Mouse (Mus musculus) spleen, adult 2 months (tissue): ENCODE measurements around the gene Cntnap2. TPM values are rescaled to one million over a fixed set of nuclear protein-coding genes. Genes with fewer than 3 reads are reported as not detected.

ENCODE experiments used
- DNase-seq, 2 experiments: peaks; one replicate each; pipeline versions ENCODE4 v3.0.0 to v3.0.0-alpha.2; 2012 to 2021; ENCODE audit warnings: low spot score in 2 of 2, low read depth in 1 of 2
- H3K27ac ChIP-seq: fragments of 200-500 bp; 2 replicates; pipeline ENCODE4 v1.5.1; 2012; ENCODE audit warnings: low read length, inconsistent platforms; ENCODE audit not compliant: insufficient read depth
- H3K27me3 ChIP-seq: fragments of 200-500 bp; 2 replicates; pipeline ENCODE4 v1.6.1; 2012; ENCODE audit warnings: mild to moderate bottlenecking, moderate library complexity, low read length, inconsistent platforms; ENCODE audit not compliant: control insufficient read depth, insufficient read depth
- H3K36me3 ChIP-seq: fragments of 200-500 bp; 2 replicates; pipeline ENCODE4 v1.6.1; 2012; ENCODE audit warnings: mild to moderate bottlenecking, low read length, inconsistent platforms; ENCODE audit not compliant: control insufficient read depth, insufficient read depth
- H3K4me1 ChIP-seq: fragments of 200-500 bp; 2 replicates; pipeline ENCODE4 v1.6.1; 2011; ENCODE audit warnings: inconsistent platforms; ENCODE audit not compliant: control insufficient read depth, insufficient read depth, insufficient read length
- H3K4me3 ChIP-seq: fragments of 200-500 bp; 2 replicates; pipeline ENCODE4 v1.5.1; 2011; ENCODE audit warnings: mild to moderate bottlenecking, inconsistent platforms; ENCODE audit not compliant: insufficient read depth, insufficient read length; ENCODE audit errors: extremely low read depth
- CTCF ChIP-seq: fragments of 200-500 bp; IDR thresholded peaks from 2 replicates; pipeline ENCODE4 v1.5.1; 2011; ENCODE audit warnings: mild to moderate bottlenecking, inconsistent platforms; ENCODE audit not compliant: insufficient read depth, insufficient read length, insufficient replicate concordance; ENCODE audit errors: extremely low read depth
- POLR2A ChIP-seq: fragments of 200-500 bp; IDR thresholded peaks from 2 replicates; pipeline ENCODE4 v1.6.1; 2011; ENCODE audit warnings: low read depth, low read length, inconsistent platforms
- WGBS: fragments of 180-500 bp; shearing (Covaris S2); methylation state at CpG from one replicate; pipeline ENCODE4 v1.1.7; 2018; 5-methylcytosine and 5-hydroxymethylcytosine counted together
- polyA plus RNA-seq: library from polyadenylated mRNA; depleted of rRNA; stranded (reverse); fragments of >200 nt; gene quantifications from 2 replicates; pipeline ENCODE4 v1.2.3, GENCODE M21; 2012

Gene Cntnap2
- polyA plus RNA-seq, 1 experiment = not detected

GRCm38 (mm10) chr6:45871409-45871992, 812.3 kb downstream of the Cntnap2 start:
- Histone ChIP-seq H3K27ac (no peak overlapping the region), H3K27me3 (no peaks in the 10 kb centered on the region), H3K4me3 (no peak overlapping the region), H3K36me3 (no peaks in the 10 kb centered on the region), H3K4me1 (no peaks in the 10 kb centered on the region)
- no peak for DNase-seq
- 80% methylated on average over 3 of the region's 3 CpGs for WGBS
- no peak for TF ChIP-seq POLR2A
- no peak for TF ChIP-seq CTCF

DNA sequence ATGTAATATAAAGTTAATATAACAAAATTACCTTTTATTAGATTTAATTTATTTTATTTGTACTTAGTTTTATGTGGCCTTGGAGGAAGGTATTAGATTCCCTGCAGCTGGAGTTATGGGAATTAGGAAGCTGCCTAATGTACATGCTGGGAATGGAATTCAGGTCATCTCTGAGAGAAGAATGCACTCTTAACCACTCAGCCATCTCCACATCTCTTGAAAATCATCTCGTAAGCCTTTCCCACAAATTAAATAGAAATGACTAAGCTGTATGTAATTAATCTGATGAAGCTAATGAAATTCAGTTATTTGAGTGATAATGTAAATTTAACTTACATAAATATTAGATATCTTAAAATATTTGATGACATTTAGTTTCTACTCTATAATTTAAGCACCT, 826.3 kb downstream of the Cntnap2 start:
- no peak overlapping the region for H3K27ac ChIP-seq
- TF ChIP-seq POLR2A (no peak), CTCF (no peak)
- H3K36me3 ChIP-seq = no peaks in the 10 kb centered on the region
- no peak for DNase-seq
- WGBS = 90% methylated on average over 1 of the region's 1 CpGs
- H3K27me3 ChIP-seq = no peaks in the 10 kb centered on the region
- no peaks in the 10 kb centered on the region for H3K4me1 ChIP-seq
- H3K4me3 ChIP-seq = no peak overlapping the region

- 63% methylated on average over 3 of the region's 3 CpGs for WGBS
- Histone ChIP-seq H3K27me3 (no peaks in the 10 kb centered on the region), H3K4me1 (no peaks in the 10 kb centered on the region), H3K27ac (no peak overlapping the region), H3K36me3 (no peaks in the 10 kb centered on the region), H3K4me3 (no peak overlapping the region)
- no peak for DNase-seq
- TF ChIP-seq POLR2A (no peak), CTCF (no peak)
These were observed 828.7 kb downstream of the Cntnap2 start for GRCm38 (mm10) chr6:45887901-45888300.

GRCm38 (mm10) chr6:45938263-45938662, 879.1 kb downstream of the Cntnap2 start:
- Histone ChIP-seq H3K27me3 (no peaks in the 10 kb centered on the region), H3K36me3 (no peaks in the 10 kb centered on the region), H3K4me1 (no peaks in the 10 kb centered on the region), H3K27ac (no peak overlapping the region), H3K4me3 (no peak overlapping the region)
- no peak for DNase-seq
- TF ChIP-seq CTCF (no peak), POLR2A (no peak)
- WGBS = 81% methylated on average over 3 of the region's 3 CpGs

GRCm38 (mm10) chr6:45938775-45939174, 879.6 kb downstream of the Cntnap2 start:
- no peaks in the 10 kb centered on the region for H3K36me3 ChIP-seq
- H3K27ac ChIP-seq = no peak overlapping the region
- no peaks in the 10 kb centered on the region for H3K27me3 ChIP-seq
- TF ChIP-seq POLR2A (no peak), CTCF (no peak)
- no peak overlapping the region for H3K4me3 ChIP-seq
- H3K4me1 ChIP-seq = no peaks in the 10 kb centered on the region
- WGBS = 81% methylated on average over 1 of the region's 1 CpGs
- no peak for DNase-seq

DNA sequence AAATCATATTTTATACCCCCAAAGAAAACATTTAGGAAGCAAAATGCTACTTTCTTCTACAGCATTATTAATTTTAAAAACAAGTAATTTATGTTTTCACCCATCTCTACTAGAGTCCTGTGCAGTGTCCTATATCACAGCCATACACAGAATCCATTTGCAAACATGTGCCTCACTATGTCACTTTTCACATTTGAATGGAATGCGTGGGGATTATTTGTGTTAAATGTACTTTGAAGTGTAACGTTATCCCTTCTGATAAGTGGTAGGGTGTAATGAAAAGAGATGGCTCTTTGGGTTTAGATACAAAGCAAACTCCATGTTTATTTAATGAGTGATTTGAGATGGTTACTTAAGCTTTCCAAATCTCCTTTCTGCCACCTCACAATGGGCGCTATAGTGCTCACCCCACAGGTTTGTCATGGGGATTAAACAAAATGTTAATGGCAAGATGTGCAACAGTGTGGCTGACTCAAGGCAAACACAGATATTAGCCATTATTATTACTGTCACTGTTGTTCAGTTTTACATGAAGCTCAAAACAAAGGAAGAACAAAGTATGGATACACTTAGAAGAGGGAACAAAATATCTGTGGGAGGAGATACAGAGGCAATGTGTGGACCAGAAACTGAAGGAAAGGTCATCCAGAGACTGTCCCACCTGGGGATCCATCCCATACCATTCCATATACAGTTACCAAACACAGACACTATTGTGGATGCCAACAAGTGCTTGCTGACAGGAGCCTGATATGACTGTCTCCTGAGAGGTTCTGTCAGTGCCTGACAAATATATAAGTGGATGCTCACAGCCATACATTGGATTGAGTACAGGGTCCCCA, 886.2 kb downstream of the Cntnap2 start:
- WGBS = 86% methylated on average over 3 of the region's 3 CpGs

GRCm38 (mm10) chr6:45954773-45955172, 895.6 kb downstream of the Cntnap2 start:
- no peaks in the 10 kb centered on the region for H3K4me1 ChIP-seq
- no peak for TF ChIP-seq POLR2A
- no peak for TF ChIP-seq CTCF
- no peak for DNase-seq
- H3K27me3 ChIP-seq = no peaks in the 10 kb centered on the region
- H3K36me3 ChIP-seq = no peaks in the 10 kb centered on the region
- no peak overlapping the region for H3K4me3 ChIP-seq
- H3K27ac ChIP-seq = no peak overlapping the region

More for the DNA sequence above, 886.2 kb downstream of the Cntnap2 start:
- H3K36me3 ChIP-seq = no peaks in the 10 kb centered on the region
- H3K4me3 ChIP-seq = no peak overlapping the region
- TF ChIP-seq POLR2A = no peak
- no peak overlapping the region for H3K27ac ChIP-seq
- DNase-seq = no peak
- no peaks in the 10 kb centered on the region for H3K27me3 ChIP-seq
- H3K4me1 ChIP-seq = no peaks in the 10 kb centered on the region
